17 mouse cellular contexts compared by ENCODE assay signal in genomic region chr2:169090256-169090655, GRCm38 (mm10).
A peak's percentile ranks its signal among the peaks of the same experiment; 100 is the strongest.
DNase-seq lines count a peak whose midpoint lies in the region; ATAC-seq and TF ChIP-seq lines count a peak whose summit lies in the region.
"Had no signal": no experiment of that assay in that cellular context is flagged by ENCODE, and none has a peak within 500 bp of the region (broad histone marks: within the 10 kb centered on the region; RNA-seq: fewer than 3 reads in every experiment).

No protein-coding gene starts in this region.

- H3K27me3 ChIP-seq in heart, adult 2 months (ENCODE audit: control insufficient read depth, insufficient read depth, low read length): no peaks in the 10 kb centered on the region
- no peaks in the 10 kb centered on the region for H3K27me3 ChIP-seq in liver, postnatal 0 days (ENCODE audit: insufficient read depth, low read length)
- H3K27me3 ChIP-seq in liver, embryonic 12.5 days (replicated peaks): no peaks in the 10 kb centered on the region
- no peaks in the 10 kb centered on the region for H3K27me3 ChIP-seq in testis, adult 2 months (ENCODE audit: control insufficient read depth, insufficient read depth, low read length)
- H3K27me3 ChIP-seq: hindbrain, embryonic 12.5 days; megakaryocyte, embryonic 14.5 days; neural tube, embryonic 12.5 days had no signal

- H3K9me3 ChIP-seq in liver, postnatal 0 days (ENCODE audit: low read length): peaks cover 2% of the 10 kb centered on the region; the same call in 1 of the 2 replicates
- peaks cover 11% of the 10 kb centered on the region; the same call in 1 of the 2 replicates for H3K9me3 ChIP-seq in liver, embryonic 12.5 days (replicated peaks)

- H3K4me2 ChIP-seq in liver, postnatal 0 days (ENCODE audit: low read depth, low read length): no peak overlapping the region
- no peak overlapping the region for H3K4me2 ChIP-seq in liver, embryonic 12.5 days
- H3K4me2 ChIP-seq: hindbrain, embryonic 12.5 days; neural tube, embryonic 12.5 days had no signal

- H3K36me3 ChIP-seq in heart, adult 2 months (ENCODE audit: control insufficient read depth, insufficient read depth, low read length): no peaks in the 10 kb centered on the region
- H3K36me3 ChIP-seq in liver, postnatal 0 days (replicated peaks; ENCODE audit: insufficient read depth, low read length): no peaks in the 10 kb centered on the region
- H3K36me3 ChIP-seq in liver, embryonic 12.5 days: no peaks in the 10 kb centered on the region
- no peaks in the 10 kb centered on the region for H3K36me3 ChIP-seq in testis, adult 2 months (ENCODE audit: control insufficient read depth, insufficient read depth, low read length)
- H3K36me3 ChIP-seq: hindbrain, embryonic 12.5 days; neural tube, embryonic 12.5 days had no signal

- no peak overlapping the region for H3K27ac ChIP-seq in heart, adult 2 months
- H3K27ac ChIP-seq in liver, postnatal 0 days (ENCODE audit: low read depth): no peak overlapping the region
- H3K27ac ChIP-seq in liver, embryonic 12.5 days: no peak overlapping the region
- H3K27ac ChIP-seq in testis, adult 2 months (ENCODE audit: control insufficient read depth, insufficient read depth, low read depth, low read length): no peak overlapping the region
- H3K27ac ChIP-seq: hindbrain, embryonic 12.5 days; neural tube, embryonic 12.5 days had no signal

- ATAC-seq in liver, postnatal 0 days: no peak
- no peak for ATAC-seq in liver, embryonic 12.5 days
- ATAC-seq: midbrain, embryonic 16.5 days had no signal

- H3K9ac ChIP-seq in heart, adult 2 months (ENCODE audit: low read depth, low read length): no peak overlapping the region
- no peak overlapping the region for H3K9ac ChIP-seq in liver, postnatal 0 days (replicated peaks)
- no peak overlapping the region for H3K9ac ChIP-seq in liver, embryonic 12.5 days
- H3K9ac ChIP-seq: hindbrain, embryonic 12.5 days; neural tube, embryonic 12.5 days had no signal

- DNase-seq in heart, adult 2 months: no peak
- DNase-seq in heart, postnatal 36 days: no peak
- DNase-seq in liver, postnatal 0 days: no peak
- DNase-seq in ES-CJ7 (ENCODE audit: low read depth, low spot score): peak; percentile 32
- DNase-seq in right cerebral cortex, postnatal 14 days: no peak
- DNase-seq: cerebellum, adult 9-11 months; kidney, adult 11 months; kidney, postnatal 14 days; layer of hippocampus, adult 9-11 months; lung, postnatal 10 days; right cerebral cortex, postnatal 25 days had no signal

- no peaks in the 10 kb centered on the region for H3K4me1 ChIP-seq in heart, adult 2 months (ENCODE audit: control insufficient read depth, insufficient read depth, low read length)
- 0 out of 2 replicates have a peak, but pooled peaks cover 2% of the 10 kb centered on the region for H3K4me1 ChIP-seq in liver, postnatal 0 days (ENCODE audit: insufficient read depth)
- no peaks in the 10 kb centered on the region; the same call in 1 of the 2 replicates for H3K4me1 ChIP-seq in liver, embryonic 12.5 days
- H3K4me1 ChIP-seq in testis, adult 2 months (ENCODE audit: control insufficient read depth, insufficient read depth, low read length): peaks cover 4% of the 10 kb centered on the region
- H3K4me1 ChIP-seq: hindbrain, embryonic 12.5 days; megakaryocyte, embryonic 14.5 days; neural tube, embryonic 12.5 days had no signal

- peak; percentile 29 for TF ChIP-seq CTCF in heart, adult 2 months (IDR thresholded peaks at IDR 0.05)
- peak; percentile 24 for TF ChIP-seq CTCF in liver, postnatal 0 days (IDR thresholded peaks at IDR 0.05; ENCODE audit: low read depth)
- peak; percentile 72; the same call in 1 of the 2 replicates for TF ChIP-seq CTCF in testis, adult 2 months (IDR thresholded peaks at IDR 0.05; ENCODE audit: control insufficient read depth, insufficient read depth, insufficient replicate concordance, low read depth, low read length)

- 78% methylated on average over 3 of the region's 3 CpGs for WGBS in heart, adult 2 months
- 71% methylated on average over 3 of the region's 3 CpGs for WGBS in liver, postnatal 0 days (ENCODE audit: insufficient replicate concordance)
- 70% methylated on average over 3 of the region's 3 CpGs for WGBS in liver, embryonic 12.5 days (ENCODE audit: insufficient replicate concordance)

- no peak for TF ChIP-seq EP300 in heart, adult 2 months (IDR thresholded peaks at IDR 0.05; ENCODE audit: insufficient read depth, low read depth, low read length)
- TF ChIP-seq EP300 in liver, postnatal 0 days (IDR thresholded peaks at IDR 0.05; ENCODE audit: low read depth): no peak

- intact Hi-C loops in heart, adult 2 months (cut with DNase I): no loop called here
- intact Hi-C loops in heart, postnatal 36 days (cut with DNase I): no loop called here

- no peaks in the 10 kb centered on the region for H3K79me2 ChIP-seq in heart, adult 2 months (replicated peaks; ENCODE audit: control insufficient read depth, insufficient read depth, low read length)

- no peak overlapping the region for H3K4me3 ChIP-seq in heart, adult 2 months
- no peak overlapping the region for H3K4me3 ChIP-seq in liver, postnatal 0 days (ENCODE audit: low read depth, low read length)
- no peak overlapping the region for H3K4me3 ChIP-seq in liver, embryonic 12.5 days
- no peak overlapping the region for H3K4me3 ChIP-seq in testis, adult 2 months (ENCODE audit: control insufficient read depth, low read depth, low read length)
- H3K4me3 ChIP-seq: hindbrain, embryonic 12.5 days; neural tube, embryonic 12.5 days had no signal

- no peak for TF ChIP-seq POLR2A in heart, adult 2 months (IDR thresholded peaks at IDR 0.05; ENCODE audit: insufficient read depth, low read depth, low read length)
- no peak for TF ChIP-seq POLR2A in testis, adult 2 months (IDR thresholded peaks at IDR 0.05; ENCODE audit: control insufficient read depth, low read depth, low read length)
